Mouse (Mus musculus): ENCODE data around the gene Morc2b. TPM values are rescaled to one million over a fixed set of nuclear protein-coding genes. Genes with fewer than 3 reads are reported as not detected.
A peak's percentile ranks its signal among the peaks of the same experiment; 100 is the strongest.
"Not testable (repeated sequence)": the region's sequence is repeated elsewhere in the genome, so short reads cannot be mapped to it uniquely, and the experiment has no call there.

Morc2b gene
- not detected in 2 replicates for polyA plus RNA-seq (2015; fragmentation: Nextera tagmentation; extraction: Ambion mirVana)

DNA sequence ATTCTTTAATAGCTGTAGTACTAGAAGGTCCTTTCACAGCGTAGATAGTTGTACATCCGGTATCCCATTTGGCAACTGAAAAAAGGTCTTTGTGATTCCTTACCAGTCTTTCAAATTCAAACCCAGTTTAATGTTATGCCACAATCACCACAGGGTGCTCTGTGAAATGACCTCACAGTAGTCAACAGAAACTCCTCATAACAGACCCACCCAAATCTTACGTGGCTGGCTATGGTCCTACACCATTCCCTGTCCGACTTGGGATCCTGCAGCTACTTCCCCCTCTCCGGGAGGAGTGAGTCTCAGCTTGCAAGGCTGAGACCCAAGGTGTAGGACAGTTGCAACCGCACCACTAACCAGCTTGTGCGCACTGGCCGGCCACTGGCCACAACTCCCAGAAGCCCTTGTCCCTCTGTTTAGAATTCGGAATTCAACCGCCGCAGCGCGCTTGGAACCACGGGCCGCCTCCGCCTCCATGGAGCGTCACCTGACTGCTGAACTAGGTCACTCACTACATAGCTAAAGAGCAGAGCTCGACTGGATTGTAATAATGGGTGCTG, at the start of gene Morc2b:
Gene Morc2b (minus strand): TSS at position 423 of the 560 bp plus-strand sequence.
- 63% methylated on average over 18 of the region's 18 CpGs for WGBS (ENCODE audit: insufficient replicate concordance)
- H3K9ac ChIP-seq (ENCODE audit: low read depth, low read length), result no peak within 1 kb of the TSS
- H3K27me3 ChIP-seq (ENCODE audit: control insufficient read depth, insufficient read depth, low read depth, low read length), result no peaks in the 10 kb centered on the region
- no peak within 1 kb of the TSS for H3K4me3 ChIP-seq (ENCODE audit: low read depth, low read length)
- H3K4me1 ChIP-seq (ENCODE audit: control insufficient read depth, low read depth, low read length), result no peaks in the 10 kb centered on the region
- no peaks in the 10 kb centered on the region; the same call in 1 of the 2 replicates for H3K9me3 ChIP-seq (replicated peaks; ENCODE audit: control insufficient read depth, low read length)
- H3K27ac ChIP-seq (ENCODE audit: low read length), result no peak within 1 kb of the TSS
- no peak for ATAC-seq (ENCODE audit: low read depth)
- no peak within 1 kb of the TSS for H3K4me2 ChIP-seq (ENCODE audit: low read depth, low read length)
- H3K36me3 ChIP-seq (ENCODE audit: control insufficient read depth, insufficient read depth), result no peaks in the 10 kb centered on the region

DNA sequence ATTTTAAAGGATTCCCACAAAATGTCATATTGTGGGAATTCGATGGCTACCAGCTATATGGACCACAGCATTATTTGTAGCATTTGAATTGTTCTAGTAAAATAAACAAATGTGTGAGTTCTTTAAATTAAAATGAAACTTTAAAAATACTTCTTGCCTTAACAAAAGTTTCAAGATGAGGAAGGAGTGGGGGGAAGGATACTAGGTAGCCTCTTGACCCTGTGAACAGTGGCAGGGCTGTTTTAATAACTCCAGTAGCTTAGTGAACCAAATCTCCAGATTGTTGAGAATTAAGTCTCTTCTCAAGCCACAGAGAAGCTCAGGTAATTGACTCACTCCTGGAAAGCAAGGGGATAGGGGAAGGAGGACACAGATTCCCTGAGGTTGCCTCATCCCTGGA, 28.7 kb upstream of the Morc2b start, which contains the start of gene Olfr55:
Gene Olfr55 (plus strand): TSS at position 301 of the 400 bp plus-strand sequence.
- not testable (repeated sequence) for H3K9ac ChIP-seq (ENCODE audit: low read depth, low read length); H3K4me2 ChIP-seq (ENCODE audit: low read depth, low read length); H3K4me1 ChIP-seq (ENCODE audit: control insufficient read depth, low read depth, low read length); ATAC-seq (ENCODE audit: low read depth); H3K27me3 ChIP-seq (ENCODE audit: control insufficient read depth, insufficient read depth, low read depth, low read length); H3K4me3 ChIP-seq (ENCODE audit: low read depth, low read length); H3K36me3 ChIP-seq (ENCODE audit: control insufficient read depth, insufficient read depth); H3K9me3 ChIP-seq (replicated peaks; ENCODE audit: control insufficient read depth, low read length); H3K27ac ChIP-seq (ENCODE audit: low read length)
- WGBS (ENCODE audit: insufficient replicate concordance), result 47% methylated on average over 1 of the region's 1 CpGs

DNA sequence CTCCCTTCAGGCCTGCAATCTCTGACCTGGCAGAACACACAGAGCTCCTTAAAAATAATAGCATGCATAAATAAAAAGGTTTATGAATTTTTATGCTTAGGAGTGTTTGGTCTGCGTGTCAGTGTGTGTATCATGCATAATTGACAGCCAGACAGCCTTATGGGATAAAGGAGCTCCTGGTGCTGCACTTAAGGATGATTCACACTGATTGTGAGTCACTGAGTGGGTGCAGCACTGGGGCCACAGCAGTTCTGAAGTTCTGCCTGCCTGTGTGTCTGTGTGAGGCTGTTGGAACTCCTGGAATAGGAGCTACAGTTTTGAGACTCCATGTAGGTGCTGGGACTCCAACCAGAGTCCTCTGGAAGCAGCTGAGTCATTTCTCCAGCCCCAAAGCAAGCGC, 13.2 kb downstream of the Morc2b start:
- no peak for ATAC-seq (ENCODE audit: low read depth)
- no peaks in the 10 kb centered on the region for H3K27me3 ChIP-seq (ENCODE audit: control insufficient read depth, insufficient read depth, low read depth, low read length)

DNA sequence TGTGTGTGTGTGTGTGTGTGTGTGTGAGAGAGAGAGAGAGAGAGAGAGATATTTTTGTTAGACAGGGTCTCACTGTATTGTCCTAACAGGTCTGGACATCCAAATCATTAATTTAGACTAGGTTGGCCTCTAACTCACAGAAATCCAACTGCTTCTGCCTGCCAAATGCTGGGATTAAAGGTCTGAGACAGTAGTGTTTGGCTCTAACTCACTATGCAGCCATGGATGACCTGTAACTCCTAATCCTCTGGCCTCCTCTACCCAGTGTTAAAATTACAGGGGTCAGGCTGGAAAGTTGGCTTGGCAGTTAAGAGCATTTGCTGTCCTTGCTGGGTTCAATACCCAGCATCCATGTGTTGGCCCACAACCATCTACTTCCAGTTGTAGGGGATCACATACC, 14.9 kb downstream of the Morc2b start:
- no peak for ATAC-seq (ENCODE audit: low read depth)
- Histone ChIP-seq H3K4me2 (ENCODE audit: low read depth, low read length) (no peak overlapping the region), H3K27ac (ENCODE audit: low read length) (no peak overlapping the region), H3K4me1 (ENCODE audit: control insufficient read depth, low read depth, low read length) (no peaks in the 10 kb centered on the region), H3K9ac (ENCODE audit: low read depth, low read length) (no peak overlapping the region), H3K9me3 (replicated peaks; ENCODE audit: control insufficient read depth, low read length) (no peaks in the 10 kb centered on the region), H3K4me3 (ENCODE audit: low read depth, low read length) (no peak overlapping the region), H3K27me3 (ENCODE audit: control insufficient read depth, insufficient read depth, low read depth, low read length) (no peaks in the 10 kb centered on the region), H3K36me3 (ENCODE audit: control insufficient read depth, insufficient read depth) (no peaks in the 10 kb centered on the region)

More for the DNA sequence above, 13.2 kb downstream of the Morc2b start:
- no peak overlapping the region for H3K9ac ChIP-seq (ENCODE audit: low read depth, low read length)
- no peak overlapping the region for H3K4me3 ChIP-seq (ENCODE audit: low read depth, low read length)
- 43% methylated on average over 2 of the region's 2 CpGs for WGBS (ENCODE audit: insufficient replicate concordance)
- H3K4me1 ChIP-seq (ENCODE audit: control insufficient read depth, low read depth, low read length), result no peaks in the 10 kb centered on the region
- no peak overlapping the region for H3K4me2 ChIP-seq (ENCODE audit: low read depth, low read length)
- no peaks in the 10 kb centered on the region for H3K9me3 ChIP-seq (replicated peaks; ENCODE audit: control insufficient read depth, low read length)
- H3K36me3 ChIP-seq (ENCODE audit: control insufficient read depth, insufficient read depth), result no peaks in the 10 kb centered on the region
- H3K27ac ChIP-seq (ENCODE audit: low read length), result no peak overlapping the region

DNA sequence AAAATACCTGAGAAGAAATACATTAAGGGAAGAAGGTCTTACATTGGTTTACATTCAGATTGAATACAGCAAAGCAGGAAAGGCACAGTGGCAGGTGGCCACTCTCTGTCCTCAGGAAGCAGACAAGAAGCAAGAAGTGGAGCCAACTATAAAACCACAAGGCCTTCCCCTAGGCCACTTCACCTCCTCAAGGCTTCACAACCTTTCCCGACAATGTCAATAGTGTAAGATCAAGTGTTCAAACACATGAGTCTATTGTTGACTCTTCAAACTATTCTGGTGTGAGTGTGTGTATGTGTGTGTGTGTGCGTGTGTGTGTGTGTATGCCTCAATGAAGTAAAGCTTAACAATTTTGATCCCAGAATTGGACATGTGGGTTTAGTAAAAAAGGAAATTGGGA, 42.1 kb downstream of the Morc2b start:
- H3K27ac ChIP-seq (ENCODE audit: low read length), result no peak overlapping the region
- ATAC-seq (ENCODE audit: low read depth), result no peak
- 73% methylated on average over 2 of the region's 2 CpGs for WGBS (ENCODE audit: insufficient replicate concordance)
- no peaks in the 10 kb centered on the region; the same call in 1 of the 2 replicates for H3K4me1 ChIP-seq (ENCODE audit: control insufficient read depth, low read depth, low read length)
- H3K9ac ChIP-seq (ENCODE audit: low read depth, low read length), result no peak overlapping the region
- no peaks in the 10 kb centered on the region for H3K9me3 ChIP-seq (replicated peaks; ENCODE audit: control insufficient read depth, low read length)
- H3K27me3 ChIP-seq (ENCODE audit: control insufficient read depth, insufficient read depth, low read depth, low read length), result no peaks in the 10 kb centered on the region
- H3K4me3 ChIP-seq (ENCODE audit: low read depth, low read length), result no peak overlapping the region
- no peak overlapping the region for H3K4me2 ChIP-seq (ENCODE audit: low read depth, low read length)
- no peaks in the 10 kb centered on the region for H3K36me3 ChIP-seq (ENCODE audit: control insufficient read depth, insufficient read depth)

DNA sequence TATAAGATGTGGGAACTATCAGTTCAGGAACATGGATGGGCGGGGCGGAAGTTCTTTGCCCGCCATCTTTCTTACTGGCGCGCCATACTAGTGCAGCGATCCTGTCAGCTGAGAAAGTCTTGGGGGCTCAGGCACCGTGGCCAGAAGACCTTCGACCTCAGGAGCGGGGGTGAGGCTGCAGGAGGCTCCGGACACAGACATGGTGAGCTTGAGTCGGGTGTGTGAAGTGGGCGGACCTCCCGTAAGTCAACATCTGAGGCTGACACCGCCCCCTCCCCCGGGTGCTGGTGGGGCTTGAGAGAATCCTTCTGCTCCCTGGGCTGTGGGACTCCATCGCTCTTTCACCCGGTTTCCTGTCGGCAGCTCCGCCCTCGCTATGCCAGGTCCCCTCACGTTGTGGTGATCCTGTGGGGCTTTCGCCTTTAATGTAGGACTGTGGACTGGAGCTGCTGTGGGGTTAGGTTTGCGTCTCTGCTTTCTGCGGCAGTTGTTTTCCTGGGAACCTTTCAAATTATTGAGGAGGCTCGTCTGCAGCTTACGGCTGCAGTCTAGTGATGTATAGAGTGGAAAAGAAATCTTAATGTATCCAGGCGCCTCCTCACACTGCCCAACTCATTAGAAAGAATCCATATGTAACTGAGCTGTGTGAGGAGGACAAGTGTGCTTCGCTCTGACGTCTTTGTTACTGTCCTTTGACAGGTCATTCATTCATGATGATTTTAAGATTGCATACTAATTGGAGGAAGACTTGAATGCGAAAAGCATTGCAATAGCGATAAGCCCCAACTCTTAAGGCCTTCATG, 46.9 kb downstream of the Morc2b start:
- ATAC-seq (ENCODE audit: low read depth), result peak; percentile 72
- H3K4me2 ChIP-seq (ENCODE audit: low read depth, low read length), result peak overlapping the region; percentile 78
- WGBS (ENCODE audit: insufficient replicate concordance), result 2% methylated on average over 31 of the region's 31 CpGs
- H3K4me3 ChIP-seq (ENCODE audit: low read depth, low read length), result peak overlapping the region; percentile 76
- H3K27ac ChIP-seq (ENCODE audit: low read length), result peak overlapping the region; percentile 71
- H3K9ac ChIP-seq (ENCODE audit: low read depth, low read length), result peak overlapping the region; percentile 76
- no peaks in the 10 kb centered on the region; the same call in 1 of the 2 replicates for H3K4me1 ChIP-seq (ENCODE audit: control insufficient read depth, low read depth, low read length)
- no peaks in the 10 kb centered on the region for H3K27me3 ChIP-seq (ENCODE audit: control insufficient read depth, insufficient read depth, low read depth, low read length)
- no peaks in the 10 kb centered on the region for H3K9me3 ChIP-seq (replicated peaks; ENCODE audit: control insufficient read depth, low read length)
- no peaks in the 10 kb centered on the region for H3K36me3 ChIP-seq (ENCODE audit: control insufficient read depth, insufficient read depth)

DNA sequence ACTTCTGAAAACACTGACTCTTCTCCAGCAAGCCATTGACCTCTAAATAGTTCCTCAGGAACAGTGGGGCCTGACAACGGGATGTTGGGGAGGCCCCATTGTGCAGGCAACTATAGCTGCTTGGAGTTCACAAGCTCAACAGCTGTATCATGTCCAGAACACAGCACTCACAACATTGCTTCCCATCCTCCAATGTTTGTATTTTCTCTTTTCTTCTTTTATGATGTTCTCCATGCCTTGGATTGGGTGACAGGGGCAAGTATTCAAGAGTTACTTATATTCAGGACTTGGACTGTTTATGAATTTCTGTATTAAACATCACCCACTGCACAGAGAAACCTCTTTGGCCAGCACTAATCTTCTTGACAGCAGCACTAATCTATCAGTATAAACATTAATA, 47.9 kb downstream of the Morc2b start:
- Histone ChIP-seq H3K9ac (ENCODE audit: low read depth, low read length) (no peak overlapping the region), H3K27ac (ENCODE audit: low read length) (no peak overlapping the region), H3K4me3 (ENCODE audit: low read depth, low read length) (no peak overlapping the region), H3K27me3 (ENCODE audit: control insufficient read depth, insufficient read depth, low read depth, low read length) (no peaks in the 10 kb centered on the region), H3K4me2 (ENCODE audit: low read depth, low read length) (no peak overlapping the region), H3K36me3 (ENCODE audit: control insufficient read depth, insufficient read depth) (no peaks in the 10 kb centered on the region), H3K4me1 (ENCODE audit: control insufficient read depth, low read depth, low read length) (no peaks in the 10 kb centered on the region; the same call in 1 of the 2 replicates), H3K9me3 (replicated peaks; ENCODE audit: control insufficient read depth, low read length) (no peaks in the 10 kb centered on the region)
- ATAC-seq (ENCODE audit: low read depth), result no peak
- 85% methylated on average over 1 of the region's 1 CpGs for WGBS (ENCODE audit: insufficient replicate concordance)

DNA sequence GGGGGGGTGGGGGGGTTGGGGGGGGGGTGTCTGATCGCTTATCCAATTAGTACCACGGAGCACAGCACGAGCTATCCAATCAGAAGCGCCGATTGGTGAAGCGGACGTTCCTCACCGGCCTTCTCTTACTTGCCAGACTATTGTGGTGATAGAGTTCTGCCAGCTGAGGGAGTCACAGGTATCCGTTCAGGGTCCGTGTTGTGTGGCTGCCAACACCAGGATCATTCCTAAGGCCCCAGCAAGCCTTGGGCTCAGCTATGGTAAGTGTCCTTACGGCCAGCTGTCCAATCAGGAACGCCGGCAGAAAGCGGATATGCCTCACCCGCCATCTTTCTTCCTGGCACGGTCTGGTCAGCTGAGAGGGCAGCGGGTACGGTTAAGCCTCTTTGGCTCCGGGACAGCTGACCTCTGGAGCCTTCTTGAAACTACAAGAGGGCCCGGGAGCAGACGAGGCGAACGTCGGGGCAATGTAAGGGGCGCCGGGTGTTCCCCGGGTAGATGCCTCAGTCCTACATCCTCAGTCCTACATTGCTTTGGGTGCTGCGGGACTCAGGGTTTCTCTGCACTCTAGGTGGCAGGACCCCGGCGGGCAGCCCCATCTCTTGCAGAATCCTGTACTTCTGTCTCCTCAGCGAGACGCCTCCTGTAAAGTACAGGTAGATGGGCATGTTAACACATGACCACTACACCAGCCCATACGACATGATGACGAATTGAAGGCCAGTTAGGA, 50.1 kb downstream of the Morc2b start, which contains the start of gene Zfp563:
Gene Zfp563 (plus strand): TSS at position 91 of the 730 bp plus-strand sequence.
- H3K27ac ChIP-seq (ENCODE audit: low read length), result peak within 1 kb of the TSS; percentile 82
- ATAC-seq (ENCODE audit: low read depth), result peak; percentile 86
- peak within 1 kb of the TSS; percentile 74 for H3K4me3 ChIP-seq (ENCODE audit: low read depth, low read length)
- no peaks in the 10 kb centered on the region for H3K36me3 ChIP-seq (ENCODE audit: control insufficient read depth, insufficient read depth)
- 4% methylated on average over 34 of the region's 34 CpGs for WGBS (ENCODE audit: insufficient replicate concordance)
- H3K4me1 ChIP-seq (ENCODE audit: control insufficient read depth, low read depth, low read length), result no peaks in the 10 kb centered on the region; the same call in 1 of the 2 replicates
- peak within 1 kb of the TSS; percentile 62 for H3K4me2 ChIP-seq (ENCODE audit: low read depth, low read length)
- no peaks in the 10 kb centered on the region for H3K27me3 ChIP-seq (ENCODE audit: control insufficient read depth, insufficient read depth, low read depth, low read length)
- H3K9me3 ChIP-seq (replicated peaks; ENCODE audit: control insufficient read depth, low read length), result no peaks in the 10 kb centered on the region
- H3K9ac ChIP-seq (ENCODE audit: low read depth, low read length), result peak within 1 kb of the TSS; percentile 69
